15 mouse cellular contexts compared by ENCODE assay signal in the genomic region with DNA sequence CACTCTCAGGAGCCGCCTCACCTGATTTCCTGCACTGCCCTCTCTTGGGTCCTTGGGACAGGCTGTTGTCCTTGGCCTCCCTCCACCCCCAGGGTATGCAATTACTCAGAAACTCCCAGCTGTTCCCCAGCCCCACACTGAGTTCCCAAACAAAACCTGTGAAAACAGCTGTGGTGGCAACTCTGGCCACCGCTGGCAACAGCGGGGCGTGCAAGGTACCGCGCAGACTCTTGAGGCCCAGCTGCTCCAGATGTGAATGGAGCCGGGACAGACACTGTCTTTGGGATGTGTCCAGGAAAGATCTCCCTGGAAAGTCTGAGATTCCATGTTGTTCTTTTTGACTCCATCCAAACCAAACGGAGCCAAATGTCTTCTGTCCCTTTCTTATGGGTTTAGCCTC.
DNase-seq lines count a peak whose midpoint lies in the region; ATAC-seq and TF ChIP-seq lines count a peak whose summit lies in the region.
"Had no signal": no experiment of that assay in that cellular context is flagged by ENCODE, and none has a peak within 500 bp of the region (broad histone marks: within the 10 kb centered on the region; RNA-seq: fewer than 3 reads in every experiment).

No protein-coding gene starts in this region.

- peak; percentile 26 for DNase-seq in gastrocnemius, adult 2 months
- no peak for DNase-seq in gastrocnemius, postnatal 10 days
- no peak for DNase-seq in midbrain, embryonic 14.5 days
- DNase-seq in midbrain, embryonic 11.5 days (ENCODE audit: low spot score, missing footprints): no peak
- peak; percentile 39 for DNase-seq in testis, postnatal 10 days (ENCODE audit: low spot score)
- DNase-seq: cerebellum, adult 18-20 months; lung, embryonic 14.5 days; right cerebral cortex, postnatal 14 days had no signal

- H3K9ac ChIP-seq in midbrain, embryonic 14.5 days (replicated peaks; ENCODE audit: low read length): no peak overlapping the region
- H3K9ac ChIP-seq in midbrain, embryonic 11.5 days (ENCODE audit: low read length): no peak overlapping the region
- H3K9ac ChIP-seq in kidney, embryonic 15.5 days: no peak overlapping the region
- H3K9ac ChIP-seq in forebrain, embryonic 13.5 days: no peak overlapping the region
- H3K9ac ChIP-seq in intestine, embryonic 16.5 days (ENCODE audit: low read depth, low read length): no peak overlapping the region
- H3K9ac ChIP-seq: forebrain, embryonic 15.5 days; heart, embryonic 15.5 days; hindbrain, embryonic 12.5 days; lung, embryonic 14.5 days; midbrain, embryonic 15.5 days had no signal

- H3K36me3 ChIP-seq in midbrain, embryonic 14.5 days (ENCODE audit: control insufficient read depth, insufficient read depth, low read length): no peaks in the 10 kb centered on the region
- H3K36me3 ChIP-seq in midbrain, embryonic 11.5 days (ENCODE audit: control insufficient read depth, insufficient read depth, low read length): no peaks in the 10 kb centered on the region
- H3K36me3 ChIP-seq in kidney, embryonic 15.5 days: no peaks in the 10 kb centered on the region
- H3K36me3 ChIP-seq in forebrain, embryonic 13.5 days (ENCODE audit: poor library complexity, severe bottlenecking): no peaks in the 10 kb centered on the region
- no peaks in the 10 kb centered on the region for H3K36me3 ChIP-seq in intestine, embryonic 16.5 days (ENCODE audit: control insufficient read depth, insufficient read depth, low read length)
- H3K36me3 ChIP-seq: forebrain, embryonic 15.5 days; heart, embryonic 15.5 days; hindbrain, embryonic 12.5 days; midbrain, embryonic 15.5 days had no signal

- H3K4me2 ChIP-seq in midbrain, embryonic 14.5 days (ENCODE audit: low read length): no peak overlapping the region
- no peak overlapping the region for H3K4me2 ChIP-seq in midbrain, embryonic 11.5 days
- H3K4me2 ChIP-seq in kidney, embryonic 15.5 days: no peak overlapping the region
- H3K4me2 ChIP-seq in forebrain, embryonic 13.5 days: no peak overlapping the region
- H3K4me2 ChIP-seq in intestine, embryonic 16.5 days (ENCODE audit: low read depth, low read length): no peak overlapping the region
- H3K4me2 ChIP-seq: forebrain, embryonic 15.5 days; heart, embryonic 15.5 days; hindbrain, embryonic 12.5 days; lung, embryonic 14.5 days; midbrain, embryonic 15.5 days had no signal

- H3K27ac ChIP-seq in gastrocnemius, adult 2 months: no peak overlapping the region
- H3K27ac ChIP-seq in midbrain, embryonic 14.5 days (replicated peaks; ENCODE audit: low read depth, low read length): no peak overlapping the region
- H3K27ac ChIP-seq in midbrain, embryonic 11.5 days (ENCODE audit: low read depth, low read length): no peak overlapping the region
- no peak overlapping the region for H3K27ac ChIP-seq in kidney, embryonic 15.5 days
- no peak overlapping the region for H3K27ac ChIP-seq in forebrain, embryonic 13.5 days
- no peak overlapping the region for H3K27ac ChIP-seq in intestine, embryonic 16.5 days (ENCODE audit: low read length)
- H3K27ac ChIP-seq: forebrain, embryonic 15.5 days; heart, embryonic 15.5 days; hindbrain, embryonic 12.5 days; midbrain, embryonic 15.5 days had no signal

- no peak for TF ChIP-seq CTCF in gastrocnemius, adult 2 months (IDR thresholded peaks at IDR 0.05)

- H3K4me3 ChIP-seq in gastrocnemius, adult 2 months: no peak overlapping the region
- no peak overlapping the region for H3K4me3 ChIP-seq in midbrain, embryonic 14.5 days (replicated peaks; ENCODE audit: low read depth, low read length)
- H3K4me3 ChIP-seq in midbrain, embryonic 11.5 days (ENCODE audit: low read depth, low read length): no peak overlapping the region
- no peak overlapping the region for H3K4me3 ChIP-seq in kidney, embryonic 15.5 days (replicated peaks)
- H3K4me3 ChIP-seq in forebrain, embryonic 13.5 days: no peak overlapping the region
- H3K4me3 ChIP-seq in intestine, embryonic 16.5 days (ENCODE audit: low read length): no peak overlapping the region
- H3K4me3 ChIP-seq: forebrain, embryonic 15.5 days; heart, embryonic 15.5 days; hindbrain, embryonic 12.5 days; midbrain, embryonic 15.5 days had no signal

- WGBS in midbrain, embryonic 14.5 days: 54% methylated on average over 8 of the region's 8 CpGs
- WGBS in midbrain, embryonic 11.5 days: 51% methylated on average over 8 of the region's 8 CpGs
- 48% methylated on average over 8 of the region's 8 CpGs for WGBS in kidney, embryonic 15.5 days
- 67% methylated on average over 8 of the region's 8 CpGs for WGBS in forebrain, embryonic 13.5 days
- WGBS in intestine, embryonic 16.5 days: 38% methylated on average over 8 of the region's 8 CpGs

- intact Hi-C loops in gastrocnemius, adult 2 months (cut with DNase I): no loop called here

- ATAC-seq in midbrain, embryonic 14.5 days (ENCODE audit: low FRiP score, low TSS enrichment): peak; percentile 9; the same call in 1 of the 2 replicates
- no peak for ATAC-seq in midbrain, embryonic 11.5 days (ENCODE audit: low FRiP score)
- ATAC-seq in kidney, embryonic 15.5 days (replicated peaks; ENCODE audit: low FRiP score): peak; percentile 58
- no peak for ATAC-seq in forebrain, embryonic 13.5 days
- ATAC-seq in intestine, embryonic 16.5 days: no peak
- ATAC-seq: forebrain, embryonic 15.5 days; midbrain, embryonic 15.5 days had no signal

- H3K4me1 ChIP-seq in midbrain, embryonic 14.5 days (ENCODE audit: control insufficient read depth, insufficient read depth, low read length): no peaks in the 10 kb centered on the region
- H3K4me1 ChIP-seq in midbrain, embryonic 11.5 days (ENCODE audit: control insufficient read depth, insufficient read depth, low read length): no peaks in the 10 kb centered on the region
- H3K4me1 ChIP-seq in kidney, embryonic 15.5 days: no peaks in the 10 kb centered on the region
- no peaks in the 10 kb centered on the region for H3K4me1 ChIP-seq in forebrain, embryonic 13.5 days
- no peaks in the 10 kb centered on the region for H3K4me1 ChIP-seq in intestine, embryonic 16.5 days (ENCODE audit: control insufficient read depth, insufficient read depth, low read length)
- H3K4me1 ChIP-seq: forebrain, embryonic 15.5 days; heart, embryonic 15.5 days; hindbrain, embryonic 12.5 days; midbrain, embryonic 15.5 days had no signal

- no peaks in the 10 kb centered on the region for H3K27me3 ChIP-seq in midbrain, embryonic 14.5 days (ENCODE audit: control insufficient read depth, insufficient read depth, low read length)
- no peaks in the 10 kb centered on the region for H3K27me3 ChIP-seq in midbrain, embryonic 11.5 days (ENCODE audit: control insufficient read depth, insufficient read depth, low read length)
- H3K27me3 ChIP-seq in kidney, embryonic 15.5 days: no peaks in the 10 kb centered on the region
- H3K27me3 ChIP-seq in forebrain, embryonic 13.5 days: no peaks in the 10 kb centered on the region
- no peaks in the 10 kb centered on the region for H3K27me3 ChIP-seq in intestine, embryonic 16.5 days (replicated peaks; ENCODE audit: control insufficient read depth, insufficient read depth, low read length)
- H3K27me3 ChIP-seq: forebrain, embryonic 15.5 days; heart, embryonic 15.5 days; hindbrain, embryonic 12.5 days; midbrain, embryonic 15.5 days had no signal

- H3K9me3 ChIP-seq in midbrain, embryonic 14.5 days (ENCODE audit: control insufficient read depth, low read length): no peaks in the 10 kb centered on the region
- H3K9me3 ChIP-seq in midbrain, embryonic 11.5 days (ENCODE audit: control insufficient read depth, low read length): no peaks in the 10 kb centered on the region
- H3K9me3 ChIP-seq in kidney, embryonic 15.5 days (replicated peaks): no peaks in the 10 kb centered on the region
- no peaks in the 10 kb centered on the region for H3K9me3 ChIP-seq in forebrain, embryonic 13.5 days (replicated peaks)
- no peaks in the 10 kb centered on the region for H3K9me3 ChIP-seq in intestine, embryonic 16.5 days (ENCODE audit: control insufficient read depth, low read length)
- H3K9me3 ChIP-seq: forebrain, embryonic 15.5 days; heart, embryonic 15.5 days; hindbrain, embryonic 12.5 days; midbrain, embryonic 15.5 days had no signal

Comparison
In these comparisons a context has a peak if more than half of its experiments do, and no peak if none do; other contexts are left out.
1. DNase-seq: peak in gastrocnemius, adult 2 months (single experiment) and testis, postnatal 10 days (single experiment); none in gastrocnemius, postnatal 10 days (single experiment), midbrain, embryonic 14.5 days (single experiment) and midbrain, embryonic 11.5 days (single experiment).
2. ATAC-seq: peak in midbrain, embryonic 14.5 days (single experiment) and kidney, embryonic 15.5 days (single experiment); none in midbrain, embryonic 11.5 days (single experiment), forebrain, embryonic 13.5 days (single experiment) and intestine, embryonic 16.5 days (single experiment).